In the genomic region with DNA sequence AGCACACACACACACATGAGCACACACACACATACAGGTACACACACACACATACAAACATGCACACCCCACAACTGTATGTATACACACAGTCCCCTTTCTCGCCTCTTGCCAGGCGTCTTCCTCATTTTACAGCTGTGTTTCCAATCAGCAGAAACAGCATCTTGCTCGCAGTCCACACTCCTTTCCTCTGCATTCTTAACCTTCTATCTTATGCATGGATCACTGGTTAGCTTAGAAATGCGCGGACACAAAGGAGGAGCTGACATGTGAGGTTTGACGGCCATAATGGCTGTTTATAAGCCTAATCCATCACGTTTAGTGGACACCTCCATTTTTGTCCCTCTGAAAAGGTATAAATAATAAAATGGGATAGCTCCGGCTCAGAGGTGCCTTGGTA, we compare ENCODE assay signal across 11 mouse cellular contexts.
A peak's percentile ranks its signal among the peaks of the same experiment; 100 is the strongest.
DNase-seq lines count a peak whose midpoint lies in the region; ATAC-seq lines count a peak whose summit lies in the region.
"Had no signal": no experiment of that assay in that cellular context is flagged by ENCODE, and none has a peak within 500 bp of the region (broad histone marks: within the 10 kb centered on the region; RNA-seq: fewer than 3 reads in every experiment).

No protein-coding gene starts in this region.

- peak overlapping the region; percentile 54 for H3K27ac ChIP-seq in kidney, embryonic 16.5 days (ENCODE audit: low read length)
- no peak overlapping the region for H3K27ac ChIP-seq in embryonic facial prominence, embryonic 11.5 days (replicated peaks; ENCODE audit: low read depth, low read length)
- H3K27ac ChIP-seq in hindbrain, embryonic 15.5 days (replicated peaks): no peak overlapping the region
- H3K27ac ChIP-seq in neural tube, embryonic 14.5 days (ENCODE audit: low read depth, low read length): no peak overlapping the region

- no peak for ATAC-seq in kidney, embryonic 16.5 days (ENCODE audit: low FRiP score, low TSS enrichment)
- no peak for ATAC-seq in embryonic facial prominence, embryonic 11.5 days (replicated peaks; ENCODE audit: insufficient number of reproducible peaks, low FRiP score, low TSS enrichment, low read depth)
- ATAC-seq in hindbrain, embryonic 15.5 days (ENCODE audit: low FRiP score, low read depth): no peak
- peak; percentile 52; the same call in 1 of the 2 replicates for ATAC-seq in neural tube, embryonic 14.5 days (ENCODE audit: low read depth)
- no peak for ATAC-seq in frontal cortex, adult (ENCODE audit: low TSS enrichment)
- ATAC-seq: CD4-positive, CD25-positive, alpha-beta regulatory T cell, adult 4 months had no signal

- peak overlapping the region; percentile 26 for H3K4me2 ChIP-seq in kidney, embryonic 16.5 days (replicated peaks; ENCODE audit: low read depth, low read length)
- no peak overlapping the region for H3K4me2 ChIP-seq in embryonic facial prominence, embryonic 11.5 days (ENCODE audit: low read depth, low read length)
- H3K4me2 ChIP-seq in hindbrain, embryonic 15.5 days: peak overlapping the region; percentile 30
- H3K4me2 ChIP-seq in neural tube, embryonic 14.5 days (ENCODE audit: low read depth, low read length): peak overlapping the region; percentile 22; the same call in 1 of the 2 replicates
- H3K4me2 ChIP-seq: liver, embryonic 11.5 days had no signal

- no peaks in the 10 kb centered on the region; the same call in 1 of the 2 replicates for H3K9me3 ChIP-seq in kidney, embryonic 16.5 days (ENCODE audit: low read length)
- no peaks in the 10 kb centered on the region for H3K9me3 ChIP-seq in embryonic facial prominence, embryonic 11.5 days (replicated peaks; ENCODE audit: control insufficient read depth, low read length)
- H3K9me3 ChIP-seq in hindbrain, embryonic 15.5 days: no peaks in the 10 kb centered on the region
- no peaks in the 10 kb centered on the region for H3K9me3 ChIP-seq in neural tube, embryonic 14.5 days (ENCODE audit: control insufficient read depth, low read length)

- no peak for DNase-seq in kidney, postnatal 10 days
- peak; percentile 9 for DNase-seq in embryonic facial prominence, embryonic 11.5 days (ENCODE audit: low spot score)
- no peak for DNase-seq in ovary, postnatal 36 days (ENCODE audit: low spot score)
- DNase-seq: lung, postnatal 14 days; thymus, postnatal 4 days had no signal

- no peaks in the 10 kb centered on the region for H3K27me3 ChIP-seq in kidney, embryonic 16.5 days (ENCODE audit: insufficient read depth, low read length)
- no peaks in the 10 kb centered on the region for H3K27me3 ChIP-seq in embryonic facial prominence, embryonic 11.5 days (ENCODE audit: control insufficient read depth, insufficient read depth, low read length)
- no peaks in the 10 kb centered on the region for H3K27me3 ChIP-seq in hindbrain, embryonic 15.5 days
- no peaks in the 10 kb centered on the region; the same call in 1 of the 2 replicates for H3K27me3 ChIP-seq in neural tube, embryonic 14.5 days (ENCODE audit: control insufficient read depth, insufficient read depth, low read length)

- H3K4me1 ChIP-seq in kidney, embryonic 16.5 days (ENCODE audit: insufficient read depth, low read length): peaks cover 53% of the 10 kb centered on the region
- peaks cover 2% of the 10 kb centered on the region; the same call in 1 of the 2 replicates for H3K4me1 ChIP-seq in embryonic facial prominence, embryonic 11.5 days (ENCODE audit: control insufficient read depth, insufficient read depth, low read length)
- H3K4me1 ChIP-seq in hindbrain, embryonic 15.5 days (replicated peaks): peaks cover 10% of the 10 kb centered on the region
- peaks cover 6% of the 10 kb centered on the region; the same call in 1 of the 2 replicates for H3K4me1 ChIP-seq in neural tube, embryonic 14.5 days (ENCODE audit: control insufficient read depth, insufficient read depth, low read length)

- H3K9ac ChIP-seq in kidney, embryonic 16.5 days (replicated peaks; ENCODE audit: low read length): no peak overlapping the region
- H3K9ac ChIP-seq in embryonic facial prominence, embryonic 11.5 days (replicated peaks; ENCODE audit: low read length): no peak overlapping the region
- no peak overlapping the region for H3K9ac ChIP-seq in hindbrain, embryonic 15.5 days
- H3K9ac ChIP-seq in neural tube, embryonic 14.5 days (replicated peaks; ENCODE audit: low read depth, low read length): no peak overlapping the region

- H3K4me3 ChIP-seq in kidney, embryonic 16.5 days (ENCODE audit: low read length): no peak overlapping the region
- H3K4me3 ChIP-seq in embryonic facial prominence, embryonic 11.5 days (ENCODE audit: low read depth, low read length): no peak overlapping the region
- H3K4me3 ChIP-seq in hindbrain, embryonic 15.5 days: no peak overlapping the region
- H3K4me3 ChIP-seq in neural tube, embryonic 14.5 days (ENCODE audit: low read depth, low read length): no peak overlapping the region

- WGBS in kidney, embryonic 16.5 days: 12% methylated on average over 8 of the region's 8 CpGs
- WGBS in embryonic facial prominence, embryonic 11.5 days: 37% methylated on average over 8 of the region's 8 CpGs
- 10% methylated on average over 8 of the region's 8 CpGs for WGBS in hindbrain, embryonic 15.5 days
- 6% methylated on average over 8 of the region's 8 CpGs for WGBS in neural tube, embryonic 14.5 days

- no peaks in the 10 kb centered on the region for H3K36me3 ChIP-seq in kidney, embryonic 16.5 days (ENCODE audit: insufficient read depth, low read length)
- H3K36me3 ChIP-seq in embryonic facial prominence, embryonic 11.5 days (replicated peaks; ENCODE audit: control insufficient read depth, insufficient read depth, low read depth, low read length): no peaks in the 10 kb centered on the region
- no peaks in the 10 kb centered on the region for H3K36me3 ChIP-seq in hindbrain, embryonic 15.5 days
- H3K36me3 ChIP-seq in neural tube, embryonic 14.5 days (ENCODE audit: control insufficient read depth, insufficient read depth, low read length): no peaks in the 10 kb centered on the region
